Comparison of ENCODE assay signal across 21 mouse cellular contexts in the genomic region with DNA sequence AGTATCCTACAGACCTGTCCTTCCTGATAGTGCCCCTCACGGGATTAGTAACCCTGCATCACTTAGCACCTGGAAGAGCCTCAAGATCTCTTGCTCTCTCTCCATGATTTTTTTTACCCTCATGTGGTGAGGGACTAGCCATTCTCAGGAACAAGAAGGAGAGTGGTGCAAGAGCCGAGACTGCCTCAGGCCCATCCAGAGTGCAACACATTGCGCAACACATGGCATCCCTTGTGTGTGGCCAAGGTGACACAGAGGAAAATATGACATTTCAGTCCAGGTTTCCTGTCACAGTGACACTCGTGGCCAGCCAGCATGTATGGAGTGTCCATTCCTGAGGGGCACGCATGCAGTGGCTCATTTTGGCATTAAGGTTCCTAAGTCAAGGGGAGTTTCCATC. TPM values are rescaled to one million over a fixed set of nuclear protein-coding genes. Genes with fewer than 3 reads are reported as not detected.
"Had no signal": no experiment of that assay in that cellular context is flagged by ENCODE, and none has a peak within 500 bp of the region (broad histone marks: within the 10 kb centered on the region; RNA-seq: fewer than 3 reads in every experiment).

No protein-coding gene starts in this region.

- H3K27ac ChIP-seq: limb, embryonic 15.5 days; liver, embryonic 15.5 days; lung, embryonic 15.5 days; midbrain, embryonic 15.5 days; neural tube, embryonic 13.5 days had no signal

- ATAC-seq: midbrain, embryonic 15.5 days had no signal

- H3K9ac ChIP-seq: limb, embryonic 15.5 days; liver, embryonic 15.5 days; lung, embryonic 15.5 days; midbrain, embryonic 15.5 days; neural tube, embryonic 13.5 days had no signal

- DNase-seq: kidney, adult 11 months; kidney, postnatal 10 days; layer of hippocampus, postnatal 36 days; lung, postnatal 14 days; right cerebral cortex, adult 18-20 months; right cerebral cortex, postnatal 25 days; thymus, postnatal 36 days had no signal

- H3K4me1 ChIP-seq: liver, embryonic 15.5 days had no signal

- H3K27me3 ChIP-seq: limb, embryonic 15.5 days; liver, embryonic 15.5 days; lung, embryonic 15.5 days; midbrain, embryonic 15.5 days; neural tube, embryonic 13.5 days had no signal

- H3K36me3 ChIP-seq: lung, embryonic 15.5 days; midbrain, embryonic 15.5 days; neural tube, embryonic 13.5 days had no signal

- H3K4me3 ChIP-seq: limb, embryonic 15.5 days; liver, embryonic 15.5 days; lung, embryonic 15.5 days; midbrain, embryonic 15.5 days; neural tube, embryonic 13.5 days had no signal

RNA-seq across cellular contexts. Expression of a gene that starts 32.4 kb away (rescaled TPM):
- total RNA-seq: layer of hippocampus, postnatal 36 days; left cerebral cortex, adult 8-10 months; left cerebral cortex, postnatal 25 days; monocyte, adult 5-6 weeks had no signal
- polyA plus RNA-seq: kidney, embryonic 14.5 days; limb, embryonic 11.5 days; limb, embryonic 15.5 days; liver, embryonic 15.5 days; lung, embryonic 15.5 days; midbrain, embryonic 11.5 days; midbrain, embryonic 15.5 days; neural tube, embryonic 13.5 days; small intestine, adult 2 months; stomach, embryonic 16.5 days; thymus, postnatal 0 days had no signal

RNA-seq across cellular contexts. Expression of a gene that starts 49.6 kb away (rescaled TPM):
- total RNA-seq: layer of hippocampus, postnatal 36 days; left cerebral cortex, adult 8-10 months; left cerebral cortex, postnatal 25 days; monocyte, adult 5-6 weeks had no signal
- polyA plus RNA-seq: kidney, embryonic 14.5 days; limb, embryonic 11.5 days; limb, embryonic 15.5 days; liver, embryonic 15.5 days; lung, embryonic 15.5 days; midbrain, embryonic 11.5 days; midbrain, embryonic 15.5 days; neural tube, embryonic 13.5 days; small intestine, adult 2 months; stomach, embryonic 16.5 days; thymus, postnatal 0 days had no signal
